Mouse (Mus musculus): ENCODE results near the gene Tgm1.

Gene Tgm1

GRCm38 (mm10) chr14:55724411-55724871 is 10.7 kb upstream of the Tgm1 start:
- DNase-seq (ENCODE audit: inconsistent ontology term) = peak; percentile 67

DNA sequence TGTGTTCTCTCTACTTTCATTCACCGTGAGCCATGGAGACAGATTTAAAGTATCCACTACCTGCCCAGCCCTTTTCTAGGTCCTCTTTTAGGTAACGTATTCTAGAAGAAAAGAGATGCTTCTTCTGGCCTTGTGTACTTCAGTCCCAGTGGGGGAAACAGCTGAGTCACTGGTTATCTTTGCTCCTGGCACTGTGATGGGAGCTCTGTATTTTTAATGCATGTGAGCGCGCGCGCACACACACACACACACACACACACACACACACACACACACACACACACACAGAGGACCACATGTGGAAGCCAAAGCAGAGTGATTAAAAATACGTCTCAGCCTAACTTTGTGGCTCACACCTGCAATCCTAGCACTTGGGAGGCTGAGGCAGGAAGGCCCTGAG is 9.7 kb upstream of the Tgm1 start:
- DNase-seq (ENCODE audit: inconsistent ontology term) = no peak

DNA sequence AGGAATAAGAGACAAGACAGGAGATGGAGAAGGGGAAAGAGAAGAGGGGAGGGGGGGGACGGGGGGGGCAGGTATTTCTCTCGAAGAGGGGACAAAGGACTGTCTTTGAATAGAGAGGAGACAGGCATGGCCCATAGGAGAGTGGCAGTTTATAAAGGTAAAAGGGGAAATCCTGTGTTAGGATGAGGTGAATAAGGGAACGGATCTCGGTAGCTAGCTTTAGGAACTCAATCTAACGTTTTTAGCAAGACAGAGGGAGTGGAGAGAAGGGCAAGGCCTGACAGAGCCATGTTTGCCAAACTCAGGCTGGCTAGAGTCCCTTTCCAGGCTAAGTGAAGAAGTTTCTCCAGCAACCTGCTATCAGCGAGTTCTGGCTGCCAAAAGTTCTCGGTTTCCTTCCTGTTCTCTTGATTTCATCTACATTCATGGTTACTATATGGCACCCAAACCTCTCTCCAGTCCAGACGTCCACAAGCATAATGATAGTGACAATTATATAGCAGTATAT is 8.8 kb upstream of the Tgm1 start:
- DNase-seq (ENCODE audit: inconsistent ontology term) = no peak

DNA sequence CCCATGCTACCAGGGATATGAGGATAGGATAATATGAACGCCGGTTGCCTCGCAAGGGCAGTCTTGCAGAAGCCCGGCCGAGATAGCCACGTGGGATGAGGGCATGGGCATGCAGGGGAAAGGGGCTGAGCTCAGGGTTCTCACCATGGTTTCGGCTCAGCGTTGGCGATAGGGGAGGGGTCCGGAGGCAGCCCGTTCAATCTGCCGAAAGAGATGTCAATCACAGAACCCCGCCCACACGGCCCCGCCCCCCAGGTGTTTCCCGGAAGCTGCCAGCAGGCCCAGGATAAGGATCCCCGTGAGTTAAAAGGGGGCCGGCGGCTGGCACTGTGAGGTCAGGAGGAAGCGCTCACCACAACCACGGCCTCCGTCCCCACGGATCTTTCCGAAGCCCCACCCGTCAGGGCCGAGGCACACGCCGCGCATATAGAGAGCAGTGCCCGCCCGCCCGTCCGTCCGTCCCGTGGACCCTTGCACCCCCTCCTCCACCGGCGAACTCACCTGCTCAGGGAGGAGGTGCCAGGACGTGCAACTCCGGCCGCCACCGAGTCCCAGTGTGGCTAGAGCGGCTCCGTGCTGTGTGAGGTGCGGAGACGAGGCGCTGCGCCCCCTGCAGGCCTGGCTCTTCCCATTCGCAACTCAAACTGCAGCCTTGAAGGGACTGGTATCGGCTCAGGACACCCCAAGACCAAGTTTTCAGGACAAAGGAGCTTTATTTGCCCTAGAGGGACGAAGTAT is 8.1 kb upstream of the Tgm1 start, which contains the start of gene Rabggta:
Gene Rabggta, minus strand, starts transcription at position 564 of the 738 bp plus-strand sequence.
- peak; percentile 94 for DNase-seq (ENCODE audit: inconsistent ontology term)

DNA sequence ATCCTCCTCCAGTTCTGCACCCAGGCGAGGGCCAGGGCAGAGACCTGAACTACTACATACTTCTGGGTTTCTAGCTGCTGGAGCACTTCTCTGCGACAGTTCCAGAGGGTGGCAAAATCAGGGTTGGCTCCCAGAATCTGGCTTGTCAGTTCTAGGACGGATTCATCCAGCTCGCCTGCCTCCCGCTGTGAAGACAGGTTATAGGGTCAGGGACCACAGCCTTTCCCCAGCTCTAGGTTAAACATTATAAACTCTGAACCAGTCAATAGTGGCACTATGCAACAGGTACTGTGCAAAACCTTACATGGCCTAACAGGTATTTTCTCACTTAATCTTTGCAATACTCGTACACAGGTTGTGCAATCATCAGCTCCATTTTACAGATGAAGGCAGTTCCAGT is 7.3 kb upstream of the Tgm1 start:
- DNase-seq (ENCODE audit: inconsistent ontology term) = no peak

- no peak for DNase-seq (ENCODE audit: inconsistent ontology term)
Measured at GRCm38 (mm10) chr14:55720666-55721065, 6.9 kb upstream of the Tgm1 start.

- no peak for DNase-seq (ENCODE audit: inconsistent ontology term)
Measured at GRCm38 (mm10) chr14:55719737-55720136, 6.0 kb upstream of the Tgm1 start.

GRCm38 (mm10) chr14:55716884-55717283 is 3.2 kb upstream of the Tgm1 start:
- no peak for DNase-seq (ENCODE audit: inconsistent ontology term)

GRCm38 (mm10) chr14:55716271-55716670 is 2.5 kb upstream of the Tgm1 start:
- DNase-seq (ENCODE audit: inconsistent ontology term) = no peak

GRCm38 (mm10) chr14:55714893-55715292 is 1.2 kb upstream of the Tgm1 start:
- DNase-seq (ENCODE audit: inconsistent ontology term) = no peak

DNA sequence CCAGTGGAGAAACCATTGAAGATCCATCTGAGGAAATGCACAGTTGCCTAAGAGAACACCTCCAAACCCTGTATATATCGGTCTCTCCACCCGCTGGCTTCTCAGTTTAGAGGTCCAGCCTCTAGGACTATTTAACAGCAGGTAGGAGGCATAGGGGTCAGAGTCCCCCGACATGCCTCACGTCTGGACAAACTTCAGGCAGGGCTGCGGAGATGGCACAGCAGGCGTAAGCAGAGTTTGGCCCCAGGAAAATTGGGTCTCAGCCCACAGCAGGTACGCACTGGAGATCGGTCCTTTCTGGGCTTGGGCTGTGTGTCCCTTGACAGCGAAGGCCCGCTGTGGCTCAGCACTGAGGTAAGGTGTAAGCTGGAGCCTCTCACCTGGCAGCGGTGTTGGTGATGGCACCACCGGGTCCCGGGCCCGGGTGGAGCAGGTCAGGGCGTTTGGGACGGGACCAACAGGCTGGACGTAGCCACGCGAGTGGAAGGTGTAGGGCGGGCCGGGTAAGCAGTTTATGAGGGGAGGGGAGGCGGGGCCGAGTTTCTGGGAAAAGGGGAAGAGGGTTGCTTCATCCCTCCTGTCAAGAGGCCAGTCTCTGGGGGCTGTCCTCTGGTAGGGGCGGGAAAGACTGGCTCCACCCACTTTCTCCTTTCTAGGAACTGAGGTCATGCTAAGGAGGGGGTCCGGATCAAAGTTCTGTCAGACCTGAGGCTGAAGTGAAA is 558 bp downstream of the Tgm1 start:
- no peak for DNase-seq (ENCODE audit: inconsistent ontology term)

DNA sequence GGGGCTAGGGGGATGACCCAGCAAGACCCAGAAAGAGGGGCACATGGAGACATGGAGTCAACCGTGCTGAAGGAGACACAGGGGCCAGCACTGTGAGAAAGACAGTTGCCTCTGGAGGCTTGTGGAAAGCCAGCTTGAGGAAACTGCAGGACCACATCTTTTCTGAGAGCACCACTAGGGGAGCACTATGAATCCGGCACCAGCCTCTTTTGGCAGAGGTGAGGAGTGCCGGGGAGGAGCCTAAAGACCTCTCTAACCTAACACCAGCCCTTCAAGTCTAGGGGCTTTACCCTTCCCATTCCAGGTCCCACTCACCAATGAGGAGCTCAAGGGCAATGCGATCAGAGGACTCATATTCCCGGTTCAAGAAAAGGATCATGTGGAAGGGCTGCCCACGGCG is 1.9 kb downstream of the Tgm1 start:
- DNase-seq (ENCODE audit: inconsistent ontology term) = no peak

GRCm38 (mm10) chr14:55709509-55709908 is 4.2 kb downstream of the Tgm1 start:
- DNase-seq (ENCODE audit: inconsistent ontology term) = no peak

DNA sequence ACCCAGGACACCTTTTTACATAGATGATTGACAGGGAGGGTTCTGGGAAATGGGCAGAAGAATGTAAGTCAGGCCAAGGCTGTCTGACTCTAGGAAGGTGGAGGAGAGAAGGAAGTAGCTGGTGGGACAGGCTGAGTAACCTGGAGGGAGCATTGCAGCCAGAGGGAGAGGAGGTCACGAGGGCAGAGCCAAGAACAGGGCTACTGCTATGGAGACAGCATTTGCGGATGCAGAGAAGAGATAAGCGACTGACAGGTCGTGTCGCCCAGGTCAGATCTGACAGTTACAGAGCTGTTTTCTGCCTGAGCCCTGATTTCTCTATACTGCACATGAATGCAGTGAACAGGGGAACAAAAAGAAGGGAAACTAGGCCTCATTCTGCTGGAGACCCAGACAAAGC is 6.3 kb downstream of the Tgm1 start:
- no peak for DNase-seq (ENCODE audit: inconsistent ontology term)

DNA sequence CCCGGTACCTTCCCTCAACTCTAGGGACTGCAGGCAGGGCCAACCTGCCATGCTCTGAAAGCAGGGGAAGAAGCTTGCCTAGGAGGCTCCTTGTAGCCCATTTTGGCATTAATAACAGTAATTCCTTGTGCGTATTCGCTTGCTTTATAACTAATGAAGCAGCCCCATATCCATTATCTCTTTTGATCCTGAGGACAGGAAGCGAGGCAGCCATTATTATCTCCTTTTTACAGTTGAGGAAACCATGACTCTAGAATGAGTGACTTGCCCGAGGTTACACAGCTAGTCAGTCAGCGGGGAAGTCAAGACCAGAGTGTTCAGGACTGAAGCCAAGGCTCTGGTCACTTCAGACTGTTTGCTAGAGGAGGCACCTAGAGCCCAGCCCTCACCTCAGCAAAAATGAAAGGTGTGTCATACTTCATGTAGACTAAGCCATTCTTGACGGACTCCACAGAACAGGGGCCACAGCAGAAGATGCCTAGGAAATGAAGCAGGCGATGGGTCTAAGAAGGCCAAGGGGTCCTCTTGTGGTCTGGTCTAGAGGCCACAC is 7.6 kb downstream of the Tgm1 start:
- no peak for DNase-seq (ENCODE audit: inconsistent ontology term)

- DNase-seq (ENCODE audit: inconsistent ontology term) = no peak
Measured at GRCm38 (mm10) chr14:55702761-55703160, 11.0 kb downstream of the Tgm1 start.

GRCm38 (mm10) chr14:55701131-55701530 is 12.6 kb downstream of the Tgm1 start:
- DNase-seq (ENCODE audit: inconsistent ontology term) = no peak

DNA sequence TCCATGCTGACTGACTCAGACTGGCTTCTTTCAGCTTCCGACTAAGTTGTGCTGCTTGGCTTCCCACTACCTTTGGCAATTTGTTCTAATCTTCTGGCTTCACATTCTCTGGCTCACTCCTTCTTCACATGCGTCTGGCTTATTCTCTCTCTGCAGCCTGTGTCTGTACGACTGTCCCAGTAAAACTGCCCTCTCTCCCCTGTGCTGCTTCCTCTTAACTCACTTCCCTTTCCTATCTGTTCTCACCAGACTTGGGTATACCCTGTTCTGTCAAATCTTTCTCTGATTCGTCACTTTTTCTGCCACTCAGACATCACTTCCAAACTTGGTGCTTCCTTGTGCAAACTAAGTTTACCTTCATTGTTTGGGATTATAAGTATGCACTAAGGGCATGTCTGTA is 16.5 kb downstream of the Tgm1 start:
- no peak for DNase-seq (ENCODE audit: inconsistent ontology term)

DNA sequence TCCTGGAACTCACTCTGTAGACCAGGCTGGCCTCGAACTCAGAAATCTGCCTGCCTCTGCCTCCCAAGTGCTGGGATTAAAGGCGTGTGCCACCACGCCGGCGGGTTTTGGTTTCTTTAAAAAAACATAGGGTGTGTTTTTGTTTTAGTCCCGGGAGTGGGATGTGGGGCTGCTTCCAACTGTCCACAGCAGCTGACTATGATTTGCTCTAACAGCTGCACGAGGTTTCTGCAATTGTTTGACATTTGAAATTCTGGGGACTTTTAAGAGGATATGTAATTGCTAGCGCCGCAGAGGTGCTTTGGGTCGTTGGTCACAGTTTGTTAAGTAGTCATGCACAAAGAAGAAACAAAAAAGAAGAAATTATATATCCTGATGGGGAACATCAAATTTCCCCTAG is 24.3 kb downstream of the Tgm1 start:
- no peak for DNase-seq (ENCODE audit: inconsistent ontology term)

GRCm38 (mm10) chr14:55682118-55682493 is 31.6 kb downstream of the Tgm1 start:
- no peak for DNase-seq (ENCODE audit: inconsistent ontology term)

DNA sequence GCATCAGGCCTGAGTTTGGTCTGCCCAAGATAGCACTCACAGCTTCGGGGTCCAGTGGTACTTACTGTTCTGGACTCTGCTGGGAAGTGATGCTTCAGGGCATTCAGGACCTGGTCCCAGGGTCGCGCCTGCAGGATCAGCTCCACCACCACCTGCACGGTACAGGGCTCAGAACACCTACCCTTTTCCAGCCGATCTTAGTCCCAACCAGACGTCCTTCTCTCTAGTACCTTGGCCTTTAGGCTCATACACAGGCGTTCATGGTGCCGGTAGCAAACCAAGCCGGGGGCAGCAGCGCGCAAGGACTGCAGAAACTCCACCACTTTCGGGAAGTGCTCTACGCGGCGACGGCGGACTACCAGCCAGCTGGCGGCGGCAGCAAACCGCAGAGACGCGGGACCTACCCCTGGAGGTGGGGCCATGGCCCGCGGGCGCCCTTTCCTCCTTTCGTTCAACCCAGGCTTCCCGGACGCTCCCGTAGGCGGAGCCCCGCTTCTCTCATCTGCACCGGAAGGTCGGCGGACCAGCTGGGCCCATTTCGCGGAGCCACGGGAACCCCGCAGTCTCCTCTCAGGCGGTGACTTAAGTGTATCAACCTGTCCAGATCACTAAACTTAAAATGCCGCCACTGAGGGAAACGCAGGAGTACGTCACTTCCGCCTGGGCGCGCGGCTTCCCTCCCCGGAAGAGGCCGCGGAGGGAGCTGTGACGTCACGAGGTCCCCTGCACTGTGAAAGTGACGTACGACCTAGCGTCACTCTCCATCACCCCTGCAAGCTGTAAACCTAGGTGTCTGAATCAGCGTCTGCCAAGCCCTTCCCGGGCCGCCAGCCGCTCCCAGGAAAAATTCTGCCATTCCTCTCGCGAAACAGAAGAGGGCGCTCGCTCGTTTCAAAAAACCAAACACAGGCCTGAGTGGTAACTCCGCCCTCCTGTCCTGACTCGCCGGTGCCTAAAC is 32.3 kb downstream of the Tgm1 start, which contains the start of gene Tinf2:
Gene Tinf2, minus strand, starts transcription at position 661 of the 958 bp plus-strand sequence.
- peak; percentile 97 for DNase-seq (ENCODE audit: inconsistent ontology term)

Measured in Muller cell, postnatal 12 days (primary cell).